Mouse (Mus musculus) cerebral cortex, adult 2 months (tissue): ENCODE results near the gene Tmem63b.

Source experiments
- WGBS: fragments of 180-500 bp; shearing (Covaris S2); methylation state at CpG from one replicate; pipeline ENCODE4 v1.1.7; 2018; 5-methylcytosine and 5-hydroxymethylcytosine counted together

Gene Tmem63b

GRCm38 (mm10) chr17:45706796-45707195 is 20.1 kb upstream of the Tmem63b start:
- WGBS, result 70% methylated on average over 5 of the region's 5 CpGs

GRCm38 (mm10) chr17:45703187-45703586 is 16.5 kb upstream of the Tmem63b start:
- 77% methylated on average over 7 of the region's 7 CpGs for WGBS

GRCm38 (mm10) chr17:45702254-45702653 is 15.5 kb upstream of the Tmem63b start:
- WGBS, result 73% methylated on average over 4 of the region's 4 CpGs

GRCm38 (mm10) chr17:45701236-45701591 is 14.5 kb upstream of the Tmem63b start:
- 73% methylated on average over 9 of the region's 9 CpGs for WGBS

- whole genome bisulfite sequencing, result 67% methylated on average over 10 of the region's 16 CpGs
Observed at GRCm38 (mm10) chr17:45700496-45701235, 14.0 kb upstream of the Tmem63b start.

GRCm38 (mm10) chr17:45699039-45699740 is 12.5 kb upstream of the Tmem63b start:
- WGBS, result 93% methylated on average over 3 of the region's 3 CpGs

- WGBS, result 50% methylated on average over 6 of the region's 6 CpGs
Observed at GRCm38 (mm10) chr17:45698368-45698767, 11.7 kb upstream of the Tmem63b start.

- 94% methylated on average over 9 of the region's 9 CpGs for WGBS
Observed at GRCm38 (mm10) chr17:45696981-45697380, 10.3 kb upstream of the Tmem63b start.

- WGBS, result 79% methylated on average over 23 of the region's 23 CpGs
Observed at GRCm38 (mm10) chr17:45695227-45696120, 8.8 kb upstream of the Tmem63b start.

- 88% methylated on average over 18 of the region's 18 CpGs for WGBS
Observed at GRCm38 (mm10) chr17:45693812-45694565, 7.3 kb upstream of the Tmem63b start.

GRCm38 (mm10) chr17:45692159-45692558 is 5.5 kb upstream of the Tmem63b start:
- 91% methylated on average over 5 of the region's 5 CpGs for WGBS

- 91% methylated on average over 4 of the region's 4 CpGs for WGBS
Observed at GRCm38 (mm10) chr17:45690044-45690443, 3.3 kb upstream of the Tmem63b start.

- 89% methylated on average over 9 of the region's 9 CpGs for WGBS
Observed at GRCm38 (mm10) chr17:45689120-45689519, 2.4 kb upstream of the Tmem63b start.

GRCm38 (mm10) chr17:45686093-45686619 is 549 bp downstream of the Tmem63b start, which contains the start of gene Mrpl14:
Mrpl14 (plus strand) TSS chr17:45686322.
- WGBS, result 2% methylated on average over 32 of the region's 50 CpGs

GRCm38 (mm10) chr17:45685171-45686092 is 1.3 kb downstream of the Tmem63b start:
- WGBS, result 1% methylated on average over 58 of the region's 58 CpGs

- WGBS, result 21% methylated on average over 14 of the region's 14 CpGs
Observed at GRCm38 (mm10) chr17:45684667-45685131, 2.0 kb downstream of the Tmem63b start.

GRCm38 (mm10) chr17:45682843-45683242 is 3.9 kb downstream of the Tmem63b start:
- 92% methylated on average over 4 of the region's 4 CpGs for WGBS

- WGBS, result 95% methylated on average over 1 of the region's 1 CpGs
Observed at GRCm38 (mm10) chr17:45681588-45681987, 5.1 kb downstream of the Tmem63b start.

- 29% methylated on average over 8 of the region's 8 CpGs for WGBS
Observed at GRCm38 (mm10) chr17:45680391-45680980, 6.2 kb downstream of the Tmem63b start.
